Mouse (Mus musculus): ENCODE data around the gene Gm11985. TPM values are rescaled to one million over a fixed set of nuclear protein-coding genes. Genes with fewer than 3 reads are reported as not detected.
A peak's percentile ranks its signal among the peaks of the same experiment; 100 is the strongest.

The Gm11985 gene
- polyA plus RNA-seq, 3 experiments from 2014 or later: not detected

GRCm38 (mm10) chr11:7152371-7152770 is 36.0 kb downstream of the Gm11985 start:
- ATAC-seq: no peak

DNA sequence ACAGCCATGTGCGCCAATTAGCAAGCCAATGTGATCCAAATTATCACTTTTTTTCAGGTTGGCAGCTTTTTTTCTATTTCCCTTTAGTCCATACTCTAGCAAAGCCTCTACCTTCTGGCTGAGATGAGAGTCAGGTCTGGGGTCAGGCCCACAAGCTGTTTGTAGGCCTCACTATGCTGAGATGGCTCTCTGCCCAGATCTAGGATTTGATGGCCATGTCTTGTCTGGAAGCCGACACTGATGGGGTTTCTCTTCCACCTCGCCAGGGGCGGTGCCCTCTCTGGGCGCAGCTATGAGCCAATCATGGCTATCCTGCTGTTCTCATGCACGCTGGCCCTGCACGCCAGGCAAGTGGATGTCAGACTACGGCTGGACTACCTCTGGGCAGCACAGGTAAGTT is 37.9 kb downstream of the Gm11985 start:
- no peak for ATAC-seq

DNA sequence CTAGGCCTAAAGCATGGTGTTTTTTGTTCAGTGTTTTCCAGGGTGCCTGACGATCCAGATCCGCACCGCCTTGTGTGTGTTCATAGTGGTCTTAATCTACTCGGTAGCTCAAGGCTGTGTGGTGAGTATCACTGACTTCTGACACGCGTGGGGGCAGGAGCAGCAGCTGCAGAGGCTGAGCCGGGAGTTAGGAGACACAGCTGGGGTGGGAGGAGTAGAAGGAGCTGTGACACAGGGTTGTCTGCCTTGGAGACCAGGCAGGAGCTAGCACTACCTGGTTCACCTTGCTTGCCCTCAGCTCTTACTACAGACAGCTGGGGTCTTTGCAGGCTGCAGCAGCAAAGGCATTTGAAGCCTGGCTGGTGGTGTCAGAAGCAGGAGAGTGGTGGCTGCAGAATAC is 38.9 kb downstream of the Gm11985 start:
- no peak for ATAC-seq

GRCm38 (mm10) chr11:7147945-7148344 is 40.4 kb downstream of the Gm11985 start:
- ATAC-seq: no peak

GRCm38 (mm10) chr11:7147536-7147935 is 40.8 kb downstream of the Gm11985 start:
- no peak for ATAC-seq

DNA sequence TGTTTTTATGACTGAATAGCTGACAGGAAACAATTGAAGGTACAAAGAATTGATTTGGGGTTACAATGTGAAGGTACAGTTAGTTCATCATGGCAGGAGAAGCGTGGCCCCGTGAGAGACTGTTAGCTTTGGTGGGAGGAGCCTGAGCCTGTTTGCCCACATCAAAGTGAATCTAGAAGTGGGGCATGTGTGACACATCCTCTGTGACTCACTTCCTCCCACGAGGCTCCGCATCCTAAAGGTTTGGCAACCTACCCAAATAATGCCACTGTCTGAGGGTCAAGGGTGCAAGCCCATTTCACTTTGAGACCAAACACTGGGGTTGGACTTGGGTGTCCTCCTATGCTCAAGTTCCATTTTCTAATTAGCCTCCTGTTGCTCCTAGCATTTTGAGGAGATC is 43.1 kb downstream of the Gm11985 start:
- peak; percentile 98 for ATAC-seq

DNA sequence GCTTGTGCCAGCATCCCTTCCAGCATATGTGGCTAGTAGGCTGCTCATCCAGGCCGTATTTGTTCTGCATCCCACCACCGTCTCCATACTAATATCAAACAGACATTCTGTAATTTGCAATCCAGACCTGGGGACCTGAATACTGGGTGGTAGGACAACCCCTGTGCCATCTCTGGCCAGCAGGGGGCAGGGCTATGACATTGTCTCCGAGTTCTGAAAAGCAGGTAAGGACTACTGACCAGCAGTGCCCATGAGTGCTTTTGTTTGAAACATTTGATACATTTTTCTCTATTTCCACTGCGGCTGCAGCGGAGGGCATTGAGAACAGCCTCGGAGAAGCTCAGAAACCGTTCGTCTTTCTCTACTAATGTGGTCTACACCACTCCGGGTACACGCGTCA is 44.0 kb downstream of the Gm11985 start:
- ATAC-seq: no peak

DNA sequence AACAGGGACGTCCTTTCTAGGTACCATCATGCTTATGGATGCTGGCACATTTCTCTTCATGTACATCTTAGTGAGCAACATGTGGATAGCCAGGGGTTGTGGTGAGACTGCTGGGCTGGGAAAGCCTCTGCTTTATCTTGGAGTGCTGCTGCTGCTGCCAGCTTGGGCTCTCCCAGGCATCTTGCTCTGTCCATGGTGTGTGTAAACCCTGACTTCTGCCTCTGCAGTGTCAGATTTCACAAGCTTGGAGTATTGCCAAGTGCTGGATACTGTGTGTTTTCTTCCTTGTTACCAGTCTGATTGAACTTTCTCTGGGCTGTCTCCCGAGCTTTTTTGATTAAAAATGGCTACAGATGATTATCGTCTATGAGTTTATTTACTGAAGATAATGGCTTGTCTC is 45.6 kb downstream of the Gm11985 start:
- ATAC-seq: no peak

- ATAC-seq: no peak
These were observed 47.9 kb downstream of the Gm11985 start for GRCm38 (mm10) chr11:7140449-7140848.

GRCm38 (mm10) chr11:7138370-7138769 is 50.0 kb downstream of the Gm11985 start:
- ATAC-seq: no peak

DNA sequence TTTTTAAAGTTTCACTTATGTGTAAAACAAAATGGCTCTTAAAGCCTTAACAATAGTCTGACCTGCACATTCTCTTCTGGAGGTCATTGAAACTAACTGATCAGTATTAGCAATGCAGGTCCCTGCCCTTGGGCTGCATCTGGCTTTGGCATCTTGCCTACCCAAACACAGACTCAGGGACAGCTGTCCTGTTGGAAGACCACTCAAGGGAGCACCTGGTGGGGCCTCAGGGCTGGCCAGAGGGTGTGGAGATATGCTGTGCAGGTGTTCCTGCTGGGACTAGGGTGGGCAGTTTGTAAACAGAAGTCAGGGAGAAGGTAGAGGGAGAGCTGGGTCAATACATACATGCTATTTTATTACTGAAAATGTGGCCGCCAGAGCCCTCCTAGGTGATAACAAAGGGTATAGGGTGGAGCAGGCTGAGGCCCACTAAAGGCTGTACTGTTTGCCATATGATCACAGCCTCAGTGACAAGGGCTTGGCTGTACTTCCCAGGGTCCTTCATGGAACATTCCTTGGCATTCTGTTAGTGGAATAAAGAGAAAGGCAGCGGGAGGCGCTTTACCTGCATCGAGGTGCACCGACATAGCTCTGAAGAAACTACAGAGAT is 52.0 kb downstream of the Gm11985 start:
- ATAC-seq: no peak

DNA sequence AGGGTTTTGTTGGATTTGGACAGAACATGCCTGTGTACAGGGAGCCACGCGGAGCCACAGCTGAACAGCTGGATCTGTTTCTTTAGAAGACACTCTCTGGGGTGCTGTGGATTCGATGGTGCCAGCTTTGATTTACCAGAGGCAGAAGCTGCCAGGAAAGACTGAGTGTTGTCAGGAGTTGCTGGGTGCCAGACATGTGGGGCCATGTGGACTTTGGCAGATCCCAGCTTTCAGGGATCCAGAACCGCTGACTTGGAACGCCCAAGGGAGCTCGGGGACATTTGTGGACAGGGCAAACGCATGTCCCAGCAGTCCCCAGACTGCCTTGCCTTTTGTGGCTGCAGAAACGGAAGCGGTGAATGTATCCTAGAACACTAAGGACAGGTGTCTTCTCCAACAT is 52.6 kb downstream of the Gm11985 start:
- no peak for ATAC-seq

DNA sequence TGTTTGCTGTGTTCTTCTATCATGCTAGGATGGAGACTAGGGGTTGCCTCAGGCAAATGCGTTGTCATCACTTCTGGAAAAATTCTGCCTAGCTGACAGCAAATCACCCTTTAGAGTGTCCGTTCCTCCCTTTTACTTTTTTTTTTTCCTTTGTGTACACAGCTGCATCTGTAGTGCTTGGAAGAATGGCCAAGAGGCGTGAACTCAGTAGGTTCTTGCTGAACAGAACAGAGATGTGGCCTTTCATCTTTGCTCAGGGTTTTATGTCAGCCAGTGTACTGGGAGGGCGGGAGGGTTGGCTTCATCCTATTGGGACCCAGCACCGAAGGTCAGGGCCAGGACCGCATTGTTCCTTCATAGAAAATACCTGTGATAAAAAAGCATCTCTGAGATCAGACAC is 53.1 kb downstream of the Gm11985 start:
- ATAC-seq: no peak

- no peak for ATAC-seq
These were observed 54.0 kb downstream of the Gm11985 start for GRCm38 (mm10) chr11:7134319-7134718.

DNA sequence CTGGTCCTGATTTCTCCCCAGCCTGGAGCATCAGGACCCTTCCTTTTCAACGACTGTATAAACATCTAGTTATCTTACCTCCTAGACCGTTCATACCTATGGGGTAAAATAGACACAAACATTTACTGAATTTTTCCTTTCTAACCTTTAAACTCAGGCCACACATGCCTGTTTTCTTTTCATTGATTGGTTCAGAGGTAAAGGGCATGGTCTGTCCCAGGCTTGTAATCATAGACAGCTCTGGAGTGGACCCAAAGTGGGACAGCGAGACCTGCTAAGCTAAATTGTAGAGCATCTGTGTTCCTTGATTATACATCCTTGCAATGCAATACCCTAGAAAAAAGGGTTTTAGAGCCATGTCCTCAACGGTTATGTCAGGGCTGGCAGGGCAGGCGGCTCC is 54.6 kb downstream of the Gm11985 start:
- ATAC-seq: no peak

Other genes with a start within 250 kb of the Gm11985 start
- under 1 TPM in 1 of 3 experiments, not detected in 2; 0.08 TPM for gene Adcy1, start 125.1 kb downstream of the Gm11985 start, polyA plus RNA-seq (2017; shearing (Covaris generic))
- gene Igfbp1, start 9.2 kb upstream of the Gm11985 start, polyA plus RNA-seq (2017; shearing (Covaris generic)): not detected
- not detected for gene Igfbp3, start 25.4 kb upstream of the Gm11985 start, polyA plus RNA-seq (2017; shearing (Covaris generic))

All from inflammation-experienced regulatory T-cells, adult 6 months (primary cell).